Mouse (Mus musculus): Measurements from ENCODE around the gene Igsf3. TPM values are rescaled to one million over a fixed set of nuclear protein-coding genes. Genes with fewer than 3 reads are reported as not detected.

Igsf3 gene
- polyA plus RNA-seq, 1 experiment from 2014 or later, result 22.7 TPM

GRCm38 (mm10) chr3:101487436-101487835 lies 110.6 kb downstream of the Igsf3 start:
- Histone ChIP-seq H3K27ac (ENCODE audit: low read depth, low read length) (no peak overlapping the region), H3K4me3 (ENCODE audit: low read depth, low read length) (no peak overlapping the region), H3K9me3 (ENCODE audit: control insufficient read depth, low read length) (no peaks in the 10 kb centered on the region), H3K27me3 (ENCODE audit: control insufficient read depth, insufficient read depth, low read length) (no peaks in the 10 kb centered on the region), H3K4me1 (ENCODE audit: control insufficient read depth, insufficient read depth, low read length) (no peaks in the 10 kb centered on the region), H3K36me3 (ENCODE audit: control insufficient read depth, insufficient read depth, low read length) (no peaks in the 10 kb centered on the region), H3K9ac (ENCODE audit: low read length) (no peak overlapping the region), H3K4me2 (ENCODE audit: low read depth) (no peak overlapping the region)
- DNase-seq (ENCODE audit: low spot score), result no peak
- WGBS, result 90% methylated on average over 5 of the region's 5 CpGs
- ATAC-seq (ENCODE audit: insufficient read depth, low FRiP score, low TSS enrichment), result no peak

DNA sequence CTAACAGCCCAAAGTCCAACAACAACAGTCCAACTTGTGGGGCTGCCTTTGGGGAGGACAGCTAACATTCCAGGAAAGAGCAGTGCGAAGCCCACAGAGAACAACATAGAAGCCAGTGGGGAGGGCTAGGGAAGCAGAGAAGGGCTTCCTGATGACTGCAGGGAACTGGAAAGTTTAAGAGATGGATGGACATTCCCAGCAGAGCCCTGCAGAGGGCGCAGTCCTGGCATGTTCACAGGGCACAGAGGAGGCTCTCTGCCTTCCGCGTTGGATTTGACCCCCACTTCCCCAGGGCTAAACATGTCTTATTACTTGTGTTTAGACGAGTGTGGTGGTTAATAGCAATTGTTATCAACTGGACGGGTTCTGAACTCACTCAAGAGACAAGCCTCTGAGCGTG lies 111.3 kb downstream of the Igsf3 start:
- Histone ChIP-seq H3K4me3 (ENCODE audit: low read depth, low read length) (no peak overlapping the region), H3K27ac (ENCODE audit: low read depth, low read length) (no peak overlapping the region), H3K9me3 (ENCODE audit: control insufficient read depth, low read length) (no peaks in the 10 kb centered on the region), H3K4me1 (ENCODE audit: control insufficient read depth, insufficient read depth, low read length) (no peaks in the 10 kb centered on the region), H3K4me2 (ENCODE audit: low read depth) (no peak overlapping the region), H3K9ac (ENCODE audit: low read length) (no peak overlapping the region), H3K36me3 (ENCODE audit: control insufficient read depth, insufficient read depth, low read length) (no peaks in the 10 kb centered on the region), H3K27me3 (ENCODE audit: control insufficient read depth, insufficient read depth, low read length) (no peaks in the 10 kb centered on the region)
- no peak for DNase-seq (ENCODE audit: low spot score)
- 83% methylated on average over 7 of the region's 7 CpGs for WGBS
- ATAC-seq (ENCODE audit: insufficient read depth, low FRiP score, low TSS enrichment), result no peak

- H3K9me3 ChIP-seq (ENCODE audit: control insufficient read depth, low read length), result no peaks in the 10 kb centered on the region
- H3K9ac ChIP-seq (ENCODE audit: low read length), result no peak overlapping the region
- no peak overlapping the region for H3K4me2 ChIP-seq (ENCODE audit: low read depth)
- no peak overlapping the region for H3K4me3 ChIP-seq (ENCODE audit: low read depth, low read length)
- ATAC-seq (ENCODE audit: insufficient read depth, low FRiP score, low TSS enrichment) (no peak), DNase-seq (ENCODE audit: low spot score) (no peak)
- no peaks in the 10 kb centered on the region for H3K27me3 ChIP-seq (ENCODE audit: control insufficient read depth, insufficient read depth, low read length)
- WGBS, result 89% methylated on average over 9 of the region's 9 CpGs
- H3K4me1 ChIP-seq (ENCODE audit: control insufficient read depth, insufficient read depth, low read length), result no peaks in the 10 kb centered on the region
- H3K36me3 ChIP-seq (ENCODE audit: control insufficient read depth, insufficient read depth, low read length), result no peaks in the 10 kb centered on the region
- no peak overlapping the region for H3K27ac ChIP-seq (ENCODE audit: low read depth, low read length)
Observed at GRCm38 (mm10) chr3:101490515-101490914, 113.6 kb downstream of the Igsf3 start.

- no peaks in the 10 kb centered on the region for H3K36me3 ChIP-seq (ENCODE audit: control insufficient read depth, insufficient read depth, low read length)
- 84% methylated on average over 6 of the region's 6 CpGs for WGBS
Observed at GRCm38 (mm10) chr3:101492908-101493307, 116.0 kb downstream of the Igsf3 start.

DNA sequence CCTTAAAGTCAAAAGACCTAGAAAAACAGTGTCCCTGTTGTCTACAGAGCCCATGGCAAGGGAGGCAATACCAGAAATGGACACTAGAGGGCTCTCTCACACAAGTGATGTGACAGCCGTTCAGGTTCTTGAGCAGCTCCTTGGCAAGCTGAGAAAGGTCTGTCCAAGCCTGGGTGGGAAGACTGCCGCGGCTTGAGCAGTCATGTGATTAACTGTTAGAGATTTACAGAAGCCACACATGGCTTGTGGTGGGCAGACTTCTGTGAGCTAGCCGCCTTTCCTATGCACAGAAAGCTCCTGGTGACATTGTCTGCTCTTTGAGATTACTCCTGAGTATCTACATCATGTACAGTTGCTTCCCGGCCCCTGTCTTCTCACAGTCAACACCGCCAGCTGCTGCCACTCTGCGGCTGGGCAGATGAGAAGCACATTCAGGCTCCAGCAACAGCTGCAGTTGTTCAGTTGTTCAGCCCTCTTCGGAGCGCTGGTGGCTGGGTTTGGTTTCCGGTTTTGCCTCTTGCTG lies 117.1 kb downstream of the Igsf3 start:
- H3K4me2 ChIP-seq (ENCODE audit: low read depth), result no peak overlapping the region
- DNase-seq (ENCODE audit: low spot score) (peak; percentile 87), ATAC-seq (ENCODE audit: insufficient read depth, low FRiP score, low TSS enrichment) (peak; percentile 69)
- no peaks in the 10 kb centered on the region for H3K4me1 ChIP-seq (ENCODE audit: control insufficient read depth, insufficient read depth, low read length)
- 53% methylated on average over 10 of the region's 10 CpGs for WGBS
- no peak overlapping the region for H3K9ac ChIP-seq (ENCODE audit: low read length)
- no peaks in the 10 kb centered on the region for H3K36me3 ChIP-seq (ENCODE audit: control insufficient read depth, insufficient read depth, low read length)
- H3K27ac ChIP-seq (ENCODE audit: low read depth, low read length), result no peak overlapping the region
- H3K27me3 ChIP-seq (ENCODE audit: control insufficient read depth, insufficient read depth, low read length), result no peaks in the 10 kb centered on the region
- H3K9me3 ChIP-seq (ENCODE audit: control insufficient read depth, low read length), result no peaks in the 10 kb centered on the region
- H3K4me3 ChIP-seq (ENCODE audit: low read depth, low read length), result no peak overlapping the region

More at GRCm38 (mm10) chr3:101492908-101493307, 116.0 kb downstream of the Igsf3 start:
- no peaks in the 10 kb centered on the region for H3K9me3 ChIP-seq (ENCODE audit: control insufficient read depth, low read length)
- no peaks in the 10 kb centered on the region for H3K27me3 ChIP-seq (ENCODE audit: control insufficient read depth, insufficient read depth, low read length)
- H3K27ac ChIP-seq (ENCODE audit: low read depth, low read length), result no peak overlapping the region
- H3K4me3 ChIP-seq (ENCODE audit: low read depth, low read length), result no peak overlapping the region
- H3K9ac ChIP-seq (ENCODE audit: low read length), result no peak overlapping the region
- H3K4me1 ChIP-seq (ENCODE audit: control insufficient read depth, insufficient read depth, low read length), result no peaks in the 10 kb centered on the region
- ATAC-seq (ENCODE audit: insufficient read depth, low FRiP score, low TSS enrichment), result no peak
- no peak overlapping the region for H3K4me2 ChIP-seq (ENCODE audit: low read depth)
- no peak for DNase-seq (ENCODE audit: low spot score)

DNA sequence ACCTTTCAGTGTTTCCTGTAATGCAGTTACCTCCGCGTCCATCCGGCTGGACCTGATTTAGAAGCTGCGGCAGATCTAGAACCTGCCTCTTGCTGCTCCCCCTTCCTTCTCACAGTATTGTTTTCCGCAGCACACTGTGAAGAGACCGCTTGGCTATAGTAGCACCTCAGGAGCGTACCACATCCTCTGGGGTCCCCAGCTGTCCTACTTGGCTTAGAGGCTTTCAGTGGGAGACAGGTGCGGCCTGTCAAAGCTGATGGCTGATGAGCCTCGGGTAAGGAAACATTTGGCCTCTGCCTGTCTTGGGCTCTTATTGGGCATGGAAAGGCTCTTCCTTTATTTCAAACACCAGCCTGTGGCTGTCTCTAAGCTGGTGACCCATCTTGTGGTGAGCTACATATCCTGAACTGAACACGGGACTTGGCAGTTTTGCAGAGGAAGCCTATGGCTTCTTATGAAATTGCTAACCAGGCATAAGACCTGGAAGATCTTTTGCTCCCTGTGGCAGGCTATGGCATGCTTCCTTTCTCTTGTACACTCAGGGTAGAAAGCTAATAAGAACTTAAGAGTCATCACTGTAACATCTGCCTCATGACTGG lies 120.6 kb downstream of the Igsf3 start:
- H3K4me1 ChIP-seq (ENCODE audit: control insufficient read depth, insufficient read depth, low read length), result no peaks in the 10 kb centered on the region
- H3K36me3 ChIP-seq (ENCODE audit: control insufficient read depth, insufficient read depth, low read length), result no peaks in the 10 kb centered on the region
- WGBS, result 87% methylated on average over 10 of the region's 10 CpGs
- H3K4me2 ChIP-seq (ENCODE audit: low read depth), result no peak overlapping the region
- H3K9ac ChIP-seq (ENCODE audit: low read length), result no peak overlapping the region
- no peak overlapping the region for H3K4me3 ChIP-seq (ENCODE audit: low read depth, low read length)
- ATAC-seq (ENCODE audit: insufficient read depth, low FRiP score, low TSS enrichment) (no peak), DNase-seq (ENCODE audit: low spot score) (no peak)
- H3K27me3 ChIP-seq (ENCODE audit: control insufficient read depth, insufficient read depth, low read length), result no peaks in the 10 kb centered on the region
- no peaks in the 10 kb centered on the region for H3K9me3 ChIP-seq (ENCODE audit: control insufficient read depth, low read length)
- H3K27ac ChIP-seq (ENCODE audit: low read depth, low read length), result no peak overlapping the region

DNA sequence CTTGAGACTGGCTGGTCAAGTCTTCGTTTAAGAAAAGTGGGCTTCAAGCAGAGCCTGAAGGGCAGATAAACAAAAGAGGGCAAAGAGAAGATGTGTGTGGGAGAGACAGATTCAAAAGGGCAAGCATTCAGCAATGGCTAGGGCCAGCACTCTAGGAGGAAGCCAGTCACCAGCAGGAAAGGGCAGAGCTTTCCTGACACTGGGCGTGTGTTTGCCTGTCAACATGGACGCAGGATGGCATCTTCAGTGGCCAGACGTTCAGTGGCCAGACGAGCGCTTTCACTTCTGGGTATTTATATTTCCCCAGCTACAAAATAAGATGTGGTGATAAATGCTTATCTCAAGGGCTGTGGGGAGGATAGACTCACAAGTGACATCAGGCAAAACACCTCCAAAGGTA lies 123.0 kb downstream of the Igsf3 start:
- Histone ChIP-seq H3K9ac (ENCODE audit: low read length) (no peak overlapping the region), H3K27ac (ENCODE audit: low read depth, low read length) (no peak overlapping the region), H3K4me3 (ENCODE audit: low read depth, low read length) (no peak overlapping the region), H3K27me3 (ENCODE audit: control insufficient read depth, insufficient read depth, low read length) (no peaks in the 10 kb centered on the region), H3K36me3 (ENCODE audit: control insufficient read depth, insufficient read depth, low read length) (no peaks in the 10 kb centered on the region), H3K4me1 (ENCODE audit: control insufficient read depth, insufficient read depth, low read length) (no peaks in the 10 kb centered on the region), H3K4me2 (ENCODE audit: low read depth) (no peak overlapping the region), H3K9me3 (ENCODE audit: control insufficient read depth, low read length) (no peaks in the 10 kb centered on the region)
- DNase-seq (ENCODE audit: low spot score), result no peak
- 77% methylated on average over 6 of the region's 6 CpGs for WGBS
- ATAC-seq (ENCODE audit: insufficient read depth, low FRiP score, low TSS enrichment), result no peak

GRCm38 (mm10) chr3:101500393-101501051 lies 123.6 kb downstream of the Igsf3 start:
- Histone ChIP-seq H3K27ac (ENCODE audit: low read depth, low read length) (no peak overlapping the region), H3K4me3 (ENCODE audit: low read depth, low read length) (no peak overlapping the region), H3K9ac (ENCODE audit: low read length) (no peak overlapping the region), H3K4me1 (ENCODE audit: control insufficient read depth, insufficient read depth, low read length) (no peaks in the 10 kb centered on the region), H3K4me2 (ENCODE audit: low read depth) (no peak overlapping the region), H3K9me3 (ENCODE audit: control insufficient read depth, low read length) (no peaks in the 10 kb centered on the region), H3K36me3 (ENCODE audit: control insufficient read depth, insufficient read depth, low read length) (no peaks in the 10 kb centered on the region), H3K27me3 (ENCODE audit: control insufficient read depth, insufficient read depth, low read length) (no peaks in the 10 kb centered on the region)
- DNase-seq (ENCODE audit: low spot score), result no peak
- 80% methylated on average over 11 of the region's 11 CpGs for WGBS
- ATAC-seq (ENCODE audit: insufficient read depth, low FRiP score, low TSS enrichment), result no peak

- DNase-seq (ENCODE audit: low spot score), result no peak
- Histone ChIP-seq H3K4me3 (ENCODE audit: low read depth, low read length) (no peak overlapping the region), H3K9ac (ENCODE audit: low read length) (no peak overlapping the region), H3K4me2 (ENCODE audit: low read depth) (no peak overlapping the region), H3K36me3 (ENCODE audit: control insufficient read depth, insufficient read depth, low read length) (no peaks in the 10 kb centered on the region), H3K27me3 (ENCODE audit: control insufficient read depth, insufficient read depth, low read length) (no peaks in the 10 kb centered on the region), H3K27ac (ENCODE audit: low read depth, low read length) (no peak overlapping the region), H3K9me3 (ENCODE audit: control insufficient read depth, low read length) (no peaks in the 10 kb centered on the region), H3K4me1 (ENCODE audit: control insufficient read depth, insufficient read depth, low read length) (no peaks in the 10 kb centered on the region)
- ATAC-seq (ENCODE audit: insufficient read depth, low FRiP score, low TSS enrichment), result no peak
- WGBS, result 79% methylated on average over 4 of the region's 4 CpGs
Observed at GRCm38 (mm10) chr3:101501611-101502010, 124.7 kb downstream of the Igsf3 start.

All from neural tube, embryonic 11.5 days (tissue).